Mouse (Mus musculus): ENCODE results near the gene Sdsl. TPM values are rescaled to one million over a fixed set of nuclear protein-coding genes. Genes with fewer than 3 reads are reported as not detected.
"Not testable (repeated sequence)": the region's sequence is repeated elsewhere in the genome, so short reads cannot be mapped to it uniquely, and the experiment has no call there.

Gene Sdsl
- polyA plus RNA-seq, 1 experiment from 2014 or later, result 14.0 TPM

DNA sequence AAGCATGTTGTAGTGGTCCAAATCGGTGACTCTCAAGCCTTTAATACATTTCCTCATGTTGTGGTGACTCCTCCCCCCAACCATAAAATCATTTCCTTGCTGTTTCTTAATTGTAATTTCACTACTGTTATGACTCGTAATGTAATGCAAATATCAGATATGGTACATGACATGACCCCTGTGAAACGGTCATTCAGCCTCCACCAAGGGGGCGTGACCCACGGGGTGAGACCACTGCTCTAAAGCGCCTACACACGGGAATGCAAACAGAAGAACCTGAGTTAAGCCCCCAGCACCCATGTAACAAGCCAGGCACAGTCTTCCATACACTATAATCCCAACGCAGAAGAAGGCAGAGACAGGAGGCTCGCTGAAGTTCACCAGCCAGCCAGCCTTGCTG lies 33.2 kb upstream of the Sdsl start:
- H3K27ac ChIP-seq, result no peak overlapping the region
- H3K4me1 ChIP-seq (replicated peaks), result peaks cover 25% of the 10 kb centered on the region
- 64% methylated on average over 9 of the region's 9 CpGs for WGBS
- no peak for ATAC-seq
- H3K9me3 ChIP-seq, result no peaks in the 10 kb centered on the region
- no peak overlapping the region for H3K9ac ChIP-seq
- H3K36me3 ChIP-seq, result no peaks in the 10 kb centered on the region
- H3K4me3 ChIP-seq (replicated peaks), result no peak overlapping the region
- H3K4me2 ChIP-seq (replicated peaks), result peak overlapping the region; percentile 43
- H3K27me3 ChIP-seq (replicated peaks), result no peaks in the 10 kb centered on the region

DNA sequence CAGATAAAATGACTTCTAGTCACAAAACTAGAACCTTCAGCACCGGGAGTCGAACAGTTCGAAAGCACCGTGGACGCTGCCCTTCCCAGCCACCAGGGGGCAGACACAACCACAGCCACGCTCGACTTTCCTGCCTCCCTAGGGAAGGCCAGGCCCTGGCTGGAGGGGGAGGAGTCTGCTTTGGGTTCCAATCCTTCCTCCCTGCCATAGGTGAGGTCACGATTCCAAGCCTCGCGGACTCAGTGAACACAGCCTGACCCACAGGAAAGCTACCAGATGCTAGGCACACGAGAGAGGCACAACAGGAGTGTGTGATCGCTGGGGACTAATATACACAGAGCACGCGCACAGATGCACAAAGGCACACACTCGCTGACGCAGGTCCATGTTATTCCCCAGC lies 32.8 kb upstream of the Sdsl start:
- H3K4me2 ChIP-seq (replicated peaks), result peak overlapping the region; percentile 43
- H3K27ac ChIP-seq, result no peak overlapping the region
- no peak overlapping the region for H3K4me3 ChIP-seq (replicated peaks)
- peaks cover 25% of the 10 kb centered on the region for H3K4me1 ChIP-seq (replicated peaks)
- no peaks in the 10 kb centered on the region for H3K27me3 ChIP-seq (replicated peaks)
- 25% methylated on average over 16 of the region's 16 CpGs for WGBS
- H3K9me3 ChIP-seq, result no peaks in the 10 kb centered on the region
- H3K36me3 ChIP-seq, result no peaks in the 10 kb centered on the region
- ATAC-seq, result peak; percentile 42
- no peak overlapping the region for H3K9ac ChIP-seq

DNA sequence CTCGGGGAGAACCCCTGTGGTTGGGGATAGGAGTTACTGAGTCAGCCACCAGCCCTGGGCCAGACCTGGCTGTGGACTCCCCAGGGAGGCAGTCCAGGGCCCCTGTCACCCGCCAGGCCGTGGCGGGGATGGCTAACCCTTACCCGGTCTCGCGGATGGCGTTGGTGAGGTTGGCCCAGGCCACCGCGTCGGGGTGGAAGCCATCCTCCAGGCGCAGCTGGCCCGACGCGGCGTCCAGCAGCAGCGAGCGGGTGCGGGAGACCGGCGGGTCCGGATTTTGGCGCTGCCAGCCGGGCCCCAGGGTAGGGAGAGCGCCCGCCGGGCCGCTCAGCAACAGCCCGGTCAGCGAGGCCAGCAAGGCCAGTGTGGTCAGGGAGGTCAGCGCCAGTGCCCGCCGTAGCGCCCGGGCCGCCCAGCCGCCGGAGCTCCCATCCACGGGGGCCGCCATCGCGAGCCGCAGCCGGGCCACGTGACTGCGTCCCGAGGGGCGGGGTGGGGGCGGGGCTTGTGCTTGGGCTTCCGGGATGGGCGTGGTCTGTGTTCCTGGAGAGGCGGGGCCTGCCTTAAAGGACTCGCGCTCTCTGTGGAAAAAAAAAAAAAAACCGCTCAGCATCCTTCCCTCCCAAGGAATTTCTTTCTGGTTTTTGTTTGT lies 30.7 kb upstream of the Sdsl start, which contains the start of gene Plbd2:
TSS of gene Plbd2 (minus strand) at position 482 of the 652 bp plus-strand sequence.
- no peaks in the 10 kb centered on the region for H3K27me3 ChIP-seq (replicated peaks)
- H3K9me3 ChIP-seq, result no peaks in the 10 kb centered on the region
- peak within 1 kb of the TSS; percentile 88 for H3K4me3 ChIP-seq (replicated peaks)
- no peak within 1 kb of the TSS for H3K27ac ChIP-seq
- ATAC-seq, result peak; percentile 79
- H3K4me2 ChIP-seq (replicated peaks), result peak within 1 kb of the TSS; percentile 83
- peak within 1 kb of the TSS; percentile 77 for H3K9ac ChIP-seq
- peaks cover 2% of the 10 kb centered on the region; the same call in 1 of the 2 replicates for H3K36me3 ChIP-seq
- WGBS, result under 1% methylated on average over 54 of the region's 55 CpGs
- H3K4me1 ChIP-seq (replicated peaks), result peaks cover 25% of the 10 kb centered on the region

DNA sequence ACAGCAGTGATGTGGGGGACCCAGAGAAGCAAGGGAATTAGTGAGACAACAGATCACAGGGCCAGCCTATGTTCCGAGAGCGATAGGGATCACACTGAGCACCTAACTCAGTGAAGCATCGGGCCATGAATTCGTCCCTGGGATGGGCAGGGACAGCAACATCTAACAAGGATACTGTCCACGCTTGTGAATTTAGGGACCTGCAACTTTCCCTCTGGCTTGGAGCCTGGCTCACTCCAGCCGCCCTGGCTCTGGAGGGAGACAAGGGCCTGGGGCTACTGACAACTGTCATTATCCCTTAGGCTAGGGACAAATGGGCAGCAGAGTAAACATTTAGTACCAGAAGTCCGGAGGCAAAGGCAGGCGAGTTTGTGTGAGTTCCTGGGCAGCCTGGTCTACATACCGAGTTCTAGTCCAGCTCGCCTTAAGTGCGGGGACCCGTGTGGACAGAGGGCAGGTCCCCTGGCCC lies 30.1 kb upstream of the Sdsl start:
- peaks cover 4% of the 10 kb centered on the region; the same call in 1 of the 2 replicates for H3K36me3 ChIP-seq
- H3K27me3 ChIP-seq (replicated peaks), result no peaks in the 10 kb centered on the region
- H3K27ac ChIP-seq, result no peak overlapping the region
- peak; percentile 4; the same call in 1 of the 2 replicates for ATAC-seq
- peak overlapping the region; percentile 77 for H3K9ac ChIP-seq
- 7% methylated on average over 12 of the region's 12 CpGs for WGBS
- peak overlapping the region; percentile 88 for H3K4me3 ChIP-seq (replicated peaks)
- H3K9me3 ChIP-seq, result no peaks in the 10 kb centered on the region
- H3K4me1 ChIP-seq (replicated peaks), result peaks cover 25% of the 10 kb centered on the region
- peak overlapping the region; percentile 83 for H3K4me2 ChIP-seq (replicated peaks)

DNA sequence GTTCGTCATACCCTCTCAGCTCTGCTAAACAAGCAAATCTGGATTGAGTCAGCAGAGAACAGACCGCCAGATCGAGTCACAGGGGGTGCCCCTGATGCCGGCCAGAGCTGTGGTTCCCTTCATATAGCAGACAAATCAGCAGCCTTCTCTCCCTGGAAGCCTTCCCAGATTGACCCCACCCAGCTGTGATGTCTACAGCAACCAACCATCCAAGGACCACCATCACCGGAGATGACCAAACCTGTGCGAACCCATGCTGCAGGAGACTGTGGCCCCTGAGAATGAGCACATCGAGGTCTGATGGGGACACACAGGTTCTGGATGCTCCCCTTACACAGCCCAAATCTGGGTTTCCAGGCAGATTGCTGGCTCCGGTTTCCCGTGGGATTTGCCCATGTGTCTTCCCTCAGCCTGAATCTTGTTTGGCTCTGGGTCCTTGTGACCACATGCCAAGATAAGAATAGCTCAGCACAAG lies 29.6 kb upstream of the Sdsl start:
- ATAC-seq, result no peak

DNA sequence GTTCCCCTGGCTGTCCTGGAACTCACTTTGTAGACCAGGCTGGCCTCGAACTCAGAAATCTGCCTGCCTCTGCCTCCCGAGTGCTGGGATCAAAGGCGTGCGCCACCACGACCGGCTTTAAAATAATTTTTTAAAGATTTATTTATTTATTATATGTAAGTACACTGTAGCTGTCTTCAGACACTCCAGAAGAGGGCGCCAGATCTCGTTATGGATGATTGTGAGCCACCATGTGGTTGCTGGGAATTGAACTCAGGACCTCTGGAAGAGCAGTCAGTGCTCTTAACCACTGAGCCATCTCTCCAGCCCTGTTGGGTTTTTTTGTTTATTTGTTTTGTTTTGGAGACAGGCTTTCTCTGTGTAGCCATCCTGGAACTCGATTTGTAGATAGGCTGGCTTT lies 28.0 kb upstream of the Sdsl start:
- not testable (repeated sequence) for H3K9ac ChIP-seq; H3K4me3 ChIP-seq (replicated peaks); H3K27me3 ChIP-seq (replicated peaks); H3K4me2 ChIP-seq (replicated peaks); H3K9me3 ChIP-seq; H3K27ac ChIP-seq; ATAC-seq; H3K36me3 ChIP-seq
- peaks cover 20% of the 10 kb centered on the region for H3K4me1 ChIP-seq (replicated peaks)
- 87% methylated on average over 9 of the region's 9 CpGs for WGBS

More for the DNA sequence above, 29.6 kb upstream of the Sdsl start:
- H3K9me3 ChIP-seq, result no peaks in the 10 kb centered on the region
- peak overlapping the region; percentile 88 for H3K4me3 ChIP-seq (replicated peaks)
- H3K4me1 ChIP-seq (replicated peaks), result peaks cover 25% of the 10 kb centered on the region
- peak overlapping the region; percentile 77 for H3K9ac ChIP-seq
- peak overlapping the region; percentile 83 for H3K4me2 ChIP-seq (replicated peaks)
- 63% methylated on average over 9 of the region's 9 CpGs for WGBS
- H3K36me3 ChIP-seq, result peaks cover 4% of the 10 kb centered on the region; the same call in 1 of the 2 replicates
- H3K27me3 ChIP-seq (replicated peaks), result no peaks in the 10 kb centered on the region
- no peak overlapping the region for H3K27ac ChIP-seq

DNA sequence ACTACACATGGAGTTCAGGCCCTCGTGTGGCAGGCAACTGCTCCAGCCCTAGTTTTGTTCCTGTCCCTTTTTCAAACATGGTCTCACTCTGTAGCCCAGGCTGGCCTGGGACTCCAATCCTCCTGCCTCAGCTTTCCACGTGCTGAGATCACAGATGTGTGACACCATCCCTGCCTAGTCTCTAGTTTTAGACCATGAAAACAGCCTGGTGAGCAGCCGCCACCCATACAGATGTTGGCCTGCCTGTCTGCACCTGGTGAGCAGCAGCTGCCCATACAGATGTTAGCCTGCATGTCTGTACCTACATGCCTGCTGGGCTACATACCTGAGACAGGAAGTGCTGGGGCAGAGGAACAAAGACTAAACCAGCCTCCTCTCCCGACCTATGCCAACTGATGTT lies 26.6 kb upstream of the Sdsl start:
- ATAC-seq, result no peak
- WGBS, result 87% methylated on average over 4 of the region's 4 CpGs

DNA sequence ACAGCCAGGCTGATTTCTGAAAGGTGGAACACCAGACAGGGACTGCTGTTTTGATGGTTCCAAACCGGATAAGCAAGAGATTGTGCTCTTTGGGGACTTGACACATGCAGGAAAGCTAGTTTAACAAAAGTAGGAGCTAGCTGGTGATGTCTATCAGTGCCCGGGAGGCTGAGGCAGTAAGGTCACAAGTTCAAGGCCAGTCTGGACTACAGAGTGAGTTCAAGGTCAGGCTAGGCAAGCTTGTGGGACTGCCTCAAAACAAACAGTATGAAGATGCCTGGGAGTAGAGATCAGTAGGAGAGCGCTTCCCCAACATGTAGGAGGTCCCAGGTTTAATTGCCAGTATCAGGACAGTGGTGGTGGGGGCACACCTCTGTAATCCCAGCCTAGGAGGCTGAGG lies 24.5 kb upstream of the Sdsl start:
- no peak overlapping the region for H3K4me3 ChIP-seq (replicated peaks)
- peaks cover 4% of the 10 kb centered on the region for H3K4me1 ChIP-seq (replicated peaks)
- no peak overlapping the region for H3K4me2 ChIP-seq (replicated peaks)
- no peak overlapping the region for H3K27ac ChIP-seq
- no peak overlapping the region for H3K9ac ChIP-seq
- no peaks in the 10 kb centered on the region for H3K9me3 ChIP-seq
- WGBS, result 81% methylated on average over 3 of the region's 3 CpGs
- H3K27me3 ChIP-seq (replicated peaks), result no peaks in the 10 kb centered on the region
- ATAC-seq, result no peak
- peaks cover 7% of the 10 kb centered on the region; the same call in 1 of the 2 replicates for H3K36me3 ChIP-seq

More for the DNA sequence above, 26.6 kb upstream of the Sdsl start:
- Histone ChIP-seq H3K4me2 (replicated peaks) (no peak overlapping the region), H3K27ac (no peak overlapping the region), H3K36me3 (peaks cover 4% of the 10 kb centered on the region; the same call in 1 of the 2 replicates), H3K9ac (no peak overlapping the region), H3K4me3 (replicated peaks) (no peak overlapping the region), H3K9me3 (no peaks in the 10 kb centered on the region), H3K4me1 (replicated peaks) (peaks cover 15% of the 10 kb centered on the region), H3K27me3 (replicated peaks) (no peaks in the 10 kb centered on the region)

DNA sequence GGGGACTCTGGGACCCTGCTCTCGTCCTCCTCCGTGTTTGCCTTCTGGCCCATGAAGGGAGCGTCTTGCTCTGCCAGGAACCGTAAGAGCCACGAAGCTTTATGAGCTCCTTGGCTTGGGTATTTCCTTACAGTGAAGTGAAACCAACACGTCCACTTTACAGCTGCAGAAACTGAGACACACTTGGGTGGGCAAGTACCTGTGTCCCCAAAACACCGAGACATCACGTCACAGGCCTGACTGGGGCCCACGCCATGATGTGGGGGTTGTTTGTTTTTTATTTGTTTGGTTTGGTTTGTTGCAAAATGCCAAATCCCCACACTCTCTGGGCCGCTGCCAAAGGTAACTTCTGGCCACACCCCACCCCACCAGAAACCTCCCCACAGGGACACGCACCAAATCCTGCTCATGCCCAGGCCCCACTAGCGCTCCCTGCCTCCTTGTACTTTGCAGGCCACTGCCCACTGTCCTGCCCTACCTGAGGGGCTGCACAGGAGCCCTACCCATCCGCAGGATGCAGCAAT lies 23.2 kb upstream of the Sdsl start:
- Histone ChIP-seq H3K9me3 (no peaks in the 10 kb centered on the region), H3K27ac (no peak overlapping the region), H3K4me1 (replicated peaks) (no peaks in the 10 kb centered on the region), H3K9ac (no peak overlapping the region), H3K4me2 (replicated peaks) (no peak overlapping the region), H3K27me3 (replicated peaks) (no peaks in the 10 kb centered on the region), H3K4me3 (replicated peaks) (no peak overlapping the region), H3K36me3 (peaks cover 7% of the 10 kb centered on the region; the same call in 1 of the 2 replicates)
- WGBS, result 87% methylated on average over 13 of the region's 13 CpGs
- no peak for ATAC-seq

DNA sequence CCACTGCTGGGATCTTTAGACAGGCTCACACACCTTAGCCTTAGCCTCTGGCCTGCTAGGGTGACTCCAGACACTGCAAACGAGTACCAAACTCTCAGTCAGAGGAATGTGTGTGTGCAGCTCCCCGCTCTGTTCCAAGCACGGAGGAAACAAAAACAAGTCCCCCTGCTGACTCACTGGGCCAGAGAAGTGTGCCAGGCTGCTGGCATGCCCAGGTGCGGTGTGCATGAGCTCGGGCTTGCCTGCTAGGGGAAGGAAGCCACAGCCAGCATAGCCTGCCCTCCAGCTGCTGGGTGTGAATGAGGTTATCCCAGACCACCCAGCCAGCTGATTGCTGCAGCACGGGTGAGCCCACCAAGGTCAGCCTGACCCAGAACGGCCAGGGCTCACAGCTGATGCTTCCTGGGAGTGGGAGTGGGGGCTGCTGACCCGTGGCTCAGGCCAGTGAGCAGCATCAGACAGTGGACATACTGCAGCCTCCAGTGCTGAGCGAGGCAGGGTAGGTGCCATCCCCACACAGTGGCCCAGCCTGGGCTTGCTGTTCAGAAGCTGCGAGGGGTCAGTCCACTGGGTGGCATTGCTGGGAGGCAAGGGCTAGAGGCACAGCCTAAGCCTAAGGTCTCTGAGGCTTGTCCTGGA lies 22.6 kb upstream of the Sdsl start:
- 74% methylated on average over 10 of the region's 10 CpGs for WGBS

DNA sequence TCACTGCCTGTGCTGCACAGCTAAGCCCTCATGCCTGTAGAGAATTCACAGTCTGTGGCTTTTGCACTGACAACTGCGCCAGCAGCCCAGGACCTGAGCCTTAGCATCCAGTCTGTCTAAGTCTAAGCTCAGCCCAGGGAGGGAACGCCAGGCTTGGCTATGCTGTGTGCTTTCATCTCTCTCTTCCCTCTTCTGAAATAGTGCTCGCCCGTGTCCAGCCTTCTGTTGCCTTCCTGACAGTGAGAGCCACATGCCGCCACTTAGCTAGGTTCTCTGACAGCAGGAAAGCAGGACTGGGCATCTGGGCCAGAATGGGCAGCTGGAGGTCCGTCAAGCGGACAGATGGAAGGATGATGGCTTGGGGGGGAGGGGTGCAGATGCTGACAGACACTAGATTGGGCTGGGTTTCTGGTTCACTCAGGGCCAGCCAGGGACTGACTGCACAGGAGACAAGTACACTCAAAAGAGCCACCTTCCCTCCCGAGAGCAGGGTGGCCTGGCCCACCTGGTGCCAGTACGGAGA lies 21.3 kb upstream of the Sdsl start:
- Histone ChIP-seq H3K4me1 (replicated peaks) (no peaks in the 10 kb centered on the region), H3K36me3 (peaks cover 7% of the 10 kb centered on the region; the same call in 1 of the 2 replicates), H3K27ac (no peak overlapping the region), H3K4me2 (replicated peaks) (no peak overlapping the region), H3K9ac (no peak overlapping the region), H3K27me3 (replicated peaks) (no peaks in the 10 kb centered on the region), H3K9me3 (no peaks in the 10 kb centered on the region), H3K4me3 (replicated peaks) (no peak overlapping the region)
- 89% methylated on average over 9 of the region's 9 CpGs for WGBS
- no peak for ATAC-seq

More for the DNA sequence above, 22.6 kb upstream of the Sdsl start:
- Histone ChIP-seq H3K9me3 (no peaks in the 10 kb centered on the region), H3K4me2 (replicated peaks) (no peak overlapping the region), H3K36me3 (peaks cover 7% of the 10 kb centered on the region; the same call in 1 of the 2 replicates), H3K27ac (no peak overlapping the region), H3K4me1 (replicated peaks) (no peaks in the 10 kb centered on the region), H3K9ac (no peak overlapping the region), H3K27me3 (replicated peaks) (no peaks in the 10 kb centered on the region), H3K4me3 (replicated peaks) (no peak overlapping the region)
- ATAC-seq, result no peak

DNA sequence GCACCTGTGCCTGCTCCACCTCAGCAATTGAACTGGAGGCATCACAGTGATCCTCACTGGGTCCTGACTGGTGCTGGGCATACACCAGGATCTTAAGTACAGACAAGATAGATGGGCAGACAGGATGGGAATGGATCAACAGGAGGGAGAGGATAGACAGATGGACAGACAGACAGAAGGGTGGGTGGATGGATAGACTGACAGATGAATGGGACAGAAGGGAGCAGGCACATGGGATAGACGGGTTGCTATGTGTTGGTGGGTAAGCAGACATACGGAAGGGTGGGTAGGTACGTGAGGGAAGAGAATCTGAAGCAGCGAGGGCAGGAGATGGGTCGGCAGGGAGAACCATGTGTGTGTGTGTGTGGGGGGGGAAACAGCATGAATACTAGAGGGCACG lies 20.8 kb upstream of the Sdsl start:
- WGBS, result 85% methylated on average over 6 of the region's 6 CpGs
- Histone ChIP-seq H3K36me3 (peaks cover 7% of the 10 kb centered on the region; the same call in 1 of the 2 replicates), H3K9ac (no peak overlapping the region), H3K27me3 (replicated peaks) (no peaks in the 10 kb centered on the region), H3K4me2 (replicated peaks) (no peak overlapping the region), H3K4me1 (replicated peaks) (no peaks in the 10 kb centered on the region), H3K4me3 (replicated peaks) (no peak overlapping the region), H3K9me3 (no peaks in the 10 kb centered on the region), H3K27ac (no peak overlapping the region)
- no peak for ATAC-seq

Data from intestine, embryonic 15.5 days (tissue).